Mouse (Mus musculus) olfactory bulb, adult 2 months (tissue): Measurements from ENCODE around the gene Lrtm2.

Experiments
- CTCF ChIP-seq: fragments of 200-500 bp; IDR thresholded peaks from 2 replicates; pipeline ENCODE4 v1.5.1; 2012; ENCODE audit warnings: low read depth, mild to moderate bottlenecking, low read length, moderate library complexity; ENCODE audit not compliant: insufficient read depth
- POLR2A ChIP-seq: fragments of 200-500 bp; IDR thresholded peaks from 2 replicates; pipeline ENCODE4 v1.6.1; 2012; ENCODE audit warnings: mild to moderate bottlenecking, low read depth, low read length, moderate library complexity; ENCODE audit not compliant: insufficient read depth

DNA sequence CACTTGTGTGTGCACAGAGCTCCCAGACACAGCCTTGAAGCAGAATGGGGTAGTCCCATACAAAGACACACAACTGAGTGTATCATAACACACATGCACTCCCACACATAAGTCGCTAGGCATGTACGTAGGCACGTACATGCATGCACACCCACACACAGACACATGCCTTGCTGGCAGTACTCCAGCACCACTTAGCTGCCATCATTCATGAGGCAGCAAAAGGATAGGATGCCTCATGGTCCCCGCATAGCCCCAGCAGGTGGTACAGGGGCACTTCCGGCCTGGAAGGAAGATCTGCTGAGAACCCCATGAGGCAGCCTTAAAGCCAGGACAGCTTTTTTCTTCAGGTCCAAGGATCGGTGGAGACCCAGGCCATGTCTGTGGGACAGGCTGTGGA, 4.6 kb downstream of the Lrtm2 start:
- no peak for TF ChIP-seq CTCF
- TF ChIP-seq POLR2A = no peak
